Mouse (Mus musculus): ENCODE measurements around the gene Abhd11.

GRCm38 (mm10) chr5:135002151-135002550 is 6.8 kb upstream of the Abhd11 start:
- no peak for TF ChIP-seq MAX (IDR thresholded peaks at IDR 0.05)
- no peak for TF ChIP-seq CTCF (IDR thresholded peaks at IDR 0.05; ENCODE audit: control insufficient read depth, insufficient read depth, insufficient read length)
- no peak for TF ChIP-seq MYOD1 (IDR thresholded peaks at IDR 0.05; ENCODE audit: control insufficient read depth, insufficient read length, low read depth)
- TF ChIP-seq USF1 (IDR thresholded peaks at IDR 0.05; ENCODE audit: low read depth) = no peak
- no peak for TF ChIP-seq CEBPB (IDR thresholded peaks at IDR 0.05; ENCODE audit: low read depth)
- no peak for TF ChIP-seq MYOG (IDR thresholded peaks at IDR 0.05; ENCODE audit: control insufficient read depth, extremely low read depth, insufficient read length)
